Mouse (Mus musculus): ENCODE measurements around the gene Ano5. TPM values are rescaled to one million over a fixed set of nuclear protein-coding genes. Genes with fewer than 3 reads are reported as not detected.
A peak's percentile ranks its signal among the peaks of the same experiment; 100 is the strongest.

Gene Ano5
- polyA plus RNA-seq, 2 experiments: 1.4 to 1.5 TPM

DNA sequence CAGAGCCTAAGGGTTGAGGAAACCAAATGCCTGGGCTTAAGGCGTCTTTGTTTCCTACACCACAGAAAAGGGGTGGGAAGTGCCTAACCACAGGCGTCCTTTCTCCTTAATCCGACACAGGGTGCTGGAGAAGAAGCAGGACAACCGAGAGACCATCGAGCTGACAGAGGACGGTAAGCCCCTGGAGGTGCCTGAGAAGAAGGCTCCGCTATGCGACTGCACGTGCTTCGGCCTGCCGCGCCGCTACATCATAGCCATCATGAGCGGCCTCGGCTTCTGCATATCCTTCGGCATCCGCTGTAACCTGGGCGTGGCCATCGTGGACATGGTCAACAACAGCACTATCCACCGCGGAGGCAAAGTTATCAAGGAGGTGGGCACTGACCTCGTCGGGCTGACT lies 114.3 kb downstream of the Ano5 start:
- H3K9me3 ChIP-seq (ENCODE audit: control insufficient read depth, low read length): no peaks in the 10 kb centered on the region
- H3K27me3 ChIP-seq (ENCODE audit: control insufficient read depth, insufficient read depth, low read length): peaks cover 62% of the 10 kb centered on the region
- H3K36me3 ChIP-seq (ENCODE audit: control insufficient read depth, insufficient read depth, low read length): no peaks in the 10 kb centered on the region
- WGBS: 2% methylated on average over 23 of the region's 23 CpGs
- no peak overlapping the region for H3K9ac ChIP-seq (ENCODE audit: low read depth, low read length, severe bottlenecking)
- ATAC-seq (ENCODE audit: low FRiP score, low read depth): no peak
- H3K4me3 ChIP-seq (replicated peaks; ENCODE audit: low read length): no peak overlapping the region
- H3K27ac ChIP-seq (replicated peaks; ENCODE audit: low read depth, low read length): no peak overlapping the region
- TF ChIP-seq POLR2A (IDR thresholded peaks at IDR 0.05; ENCODE audit: borderline replicate concordance, extremely low read depth, insufficient read depth, insufficient read length): no peak
- no peak overlapping the region for H3K4me2 ChIP-seq (replicated peaks; ENCODE audit: low read depth, low read length, severe bottlenecking)
- DNase-seq (ENCODE audit: low spot score): no peak
- 0 out of 2 replicates have a peak, but pooled peaks cover 7% of the 10 kb centered on the region for H3K4me1 ChIP-seq (ENCODE audit: control insufficient read depth, insufficient read depth, low read length)

DNA sequence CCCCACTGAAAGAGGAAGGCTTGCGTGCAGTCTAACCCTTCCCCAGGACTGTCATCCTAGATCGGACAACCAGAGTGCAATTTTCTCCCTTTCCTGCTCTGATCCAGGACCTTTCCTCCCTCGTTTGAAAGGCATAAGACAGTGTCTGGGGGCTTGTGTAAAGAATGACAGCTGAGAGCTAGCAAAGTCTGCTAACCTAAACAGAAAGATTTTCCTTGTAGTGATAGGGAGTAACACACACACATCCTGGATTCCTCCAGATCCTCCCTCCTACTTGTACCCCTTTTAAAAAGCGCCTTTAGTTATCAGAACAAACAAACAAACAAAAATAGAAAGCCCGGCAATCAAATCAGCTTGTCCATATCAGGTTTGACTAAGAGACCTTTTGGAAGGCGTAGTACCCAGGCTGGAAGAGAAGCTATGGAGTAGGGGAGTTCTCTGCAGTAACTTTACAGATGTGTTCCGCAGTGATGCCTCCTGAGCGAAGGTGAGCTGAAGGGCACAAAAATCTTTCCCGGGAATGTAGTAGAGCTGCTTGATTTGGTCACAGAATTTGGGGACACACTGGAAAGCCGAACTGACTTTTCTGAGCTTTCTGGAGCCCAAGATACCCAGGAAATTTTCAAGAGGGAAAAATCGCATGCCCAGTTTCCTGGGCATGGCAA lies 114.9 kb downstream of the Ano5 start:
- Histone ChIP-seq H3K9ac (ENCODE audit: low read depth, low read length, severe bottlenecking) (no peak overlapping the region), H3K4me2 (replicated peaks; ENCODE audit: low read depth, low read length, severe bottlenecking) (no peak overlapping the region), H3K27ac (replicated peaks; ENCODE audit: low read depth, low read length) (no peak overlapping the region), H3K4me3 (replicated peaks; ENCODE audit: low read length) (no peak overlapping the region), H3K4me1 (ENCODE audit: control insufficient read depth, insufficient read depth, low read length) (0 out of 2 replicates have a peak, but pooled peaks cover 7% of the 10 kb centered on the region), H3K36me3 (ENCODE audit: control insufficient read depth, insufficient read depth, low read length) (no peaks in the 10 kb centered on the region), H3K27me3 (ENCODE audit: control insufficient read depth, insufficient read depth, low read length) (peaks cover 64% of the 10 kb centered on the region), H3K9me3 (ENCODE audit: control insufficient read depth, low read length) (no peaks in the 10 kb centered on the region)
- no peak for DNase-seq (ENCODE audit: low spot score)
- WGBS: 6% methylated on average over 11 of the region's 11 CpGs
- ATAC-seq (ENCODE audit: low FRiP score, low read depth): no peak
- TF ChIP-seq POLR2A (IDR thresholded peaks at IDR 0.05; ENCODE audit: borderline replicate concordance, extremely low read depth, insufficient read depth, insufficient read length): no peak

DNA sequence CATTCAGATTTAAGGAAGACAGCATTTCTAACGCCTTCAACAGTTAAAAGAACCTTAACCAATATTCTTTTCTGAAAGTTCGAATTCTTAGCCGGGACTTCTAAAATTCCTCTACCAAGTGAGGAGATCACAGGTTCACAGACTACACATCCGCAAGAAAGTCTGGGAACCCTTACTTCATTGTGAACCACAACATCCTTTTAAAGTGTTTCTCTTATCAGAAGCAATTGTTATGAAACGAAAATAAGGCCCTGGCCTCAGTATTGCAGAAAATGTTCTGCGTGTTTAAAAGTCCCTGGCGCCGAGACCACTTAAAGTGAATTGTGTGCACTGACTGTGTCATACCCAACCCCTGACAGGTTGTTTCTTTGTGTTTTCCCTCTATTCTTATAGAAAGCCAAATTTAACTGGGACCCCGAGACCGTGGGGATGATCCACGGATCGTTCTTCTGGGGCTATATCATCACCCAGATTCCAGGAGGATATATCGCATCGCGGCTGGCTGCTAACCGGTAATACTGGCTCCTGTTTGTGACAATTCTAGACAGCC lies 115.7 kb downstream of the Ano5 start:
- no peak overlapping the region for H3K4me3 ChIP-seq (replicated peaks; ENCODE audit: low read length)
- no peak overlapping the region for H3K9ac ChIP-seq (ENCODE audit: low read depth, low read length, severe bottlenecking)
- 7% methylated on average over 16 of the region's 16 CpGs for WGBS
- ATAC-seq (ENCODE audit: low FRiP score, low read depth) (no peak), DNase-seq (ENCODE audit: low spot score) (no peak)
- peaks cover 62% of the 10 kb centered on the region for H3K27me3 ChIP-seq (ENCODE audit: control insufficient read depth, insufficient read depth, low read length)
- no peak overlapping the region for H3K27ac ChIP-seq (replicated peaks; ENCODE audit: low read depth, low read length)
- H3K4me2 ChIP-seq (replicated peaks; ENCODE audit: low read depth, low read length, severe bottlenecking): 0 out of 2 replicates have a peak overlapping the region, but pooled peaks have one; percentile 23
- no peaks in the 10 kb centered on the region for H3K36me3 ChIP-seq (ENCODE audit: control insufficient read depth, insufficient read depth, low read length)
- TF ChIP-seq POLR2A (IDR thresholded peaks at IDR 0.05; ENCODE audit: borderline replicate concordance, extremely low read depth, insufficient read depth, insufficient read length): no peak
- no peaks in the 10 kb centered on the region for H3K9me3 ChIP-seq (ENCODE audit: control insufficient read depth, low read length)
- H3K4me1 ChIP-seq (ENCODE audit: control insufficient read depth, insufficient read depth, low read length): 0 out of 2 replicates have a peak, but pooled peaks cover 7% of the 10 kb centered on the region

DNA sequence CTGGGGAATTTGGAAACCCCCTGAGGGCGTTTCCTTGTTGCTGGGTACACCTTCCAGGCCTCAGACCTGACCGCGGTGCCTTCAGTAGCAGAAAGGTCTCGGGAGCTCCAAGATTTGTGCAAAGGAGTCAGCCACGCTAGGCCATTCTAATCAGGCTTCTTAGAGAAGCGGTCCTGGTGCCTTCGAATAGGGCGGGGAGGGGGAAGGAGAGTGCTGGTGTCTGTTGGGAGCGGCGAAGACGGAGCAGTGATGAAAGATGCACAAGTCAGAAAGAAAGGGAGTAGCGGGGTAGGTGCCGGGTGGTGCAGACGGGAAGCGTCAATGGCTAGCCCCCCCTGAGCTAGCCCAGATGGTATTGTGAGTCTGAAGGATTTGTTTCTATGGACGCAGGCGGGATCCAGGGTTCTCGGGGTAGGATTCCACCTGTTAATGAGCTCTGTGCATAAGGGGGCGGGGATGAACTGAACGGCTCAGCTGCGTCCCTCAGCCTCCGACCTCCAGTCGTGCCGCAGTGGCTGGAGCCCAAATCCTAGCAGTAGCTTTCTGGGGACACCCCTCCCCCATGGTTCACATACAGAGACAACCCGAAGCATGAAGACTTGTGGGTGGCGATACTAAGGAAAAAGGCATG lies 116.3 kb downstream of the Ano5 start:
- no peaks in the 10 kb centered on the region for H3K9me3 ChIP-seq (ENCODE audit: control insufficient read depth, low read length)
- DNase-seq (ENCODE audit: low spot score): no peak
- H3K36me3 ChIP-seq (ENCODE audit: control insufficient read depth, insufficient read depth, low read length): no peaks in the 10 kb centered on the region
- H3K9ac ChIP-seq (ENCODE audit: low read depth, low read length, severe bottlenecking): no peak overlapping the region
- no peak for TF ChIP-seq POLR2A (IDR thresholded peaks at IDR 0.05; ENCODE audit: borderline replicate concordance, extremely low read depth, insufficient read depth, insufficient read length)
- H3K27ac ChIP-seq (replicated peaks; ENCODE audit: low read depth, low read length): no peak overlapping the region
- peaks cover 56% of the 10 kb centered on the region for H3K27me3 ChIP-seq (ENCODE audit: control insufficient read depth, insufficient read depth, low read length)
- no peak overlapping the region for H3K4me3 ChIP-seq (replicated peaks; ENCODE audit: low read length)
- peak; percentile 34; the same call in 1 of the 2 replicates for ATAC-seq (ENCODE audit: low FRiP score, low read depth)
- peak overlapping the region; percentile 23; the same call in 1 of the 2 replicates for H3K4me2 ChIP-seq (replicated peaks; ENCODE audit: low read depth, low read length, severe bottlenecking)
- 0 out of 2 replicates have a peak, but pooled peaks cover 7% of the 10 kb centered on the region for H3K4me1 ChIP-seq (ENCODE audit: control insufficient read depth, insufficient read depth, low read length)
- 2% methylated on average over 26 of the region's 26 CpGs for WGBS

DNA sequence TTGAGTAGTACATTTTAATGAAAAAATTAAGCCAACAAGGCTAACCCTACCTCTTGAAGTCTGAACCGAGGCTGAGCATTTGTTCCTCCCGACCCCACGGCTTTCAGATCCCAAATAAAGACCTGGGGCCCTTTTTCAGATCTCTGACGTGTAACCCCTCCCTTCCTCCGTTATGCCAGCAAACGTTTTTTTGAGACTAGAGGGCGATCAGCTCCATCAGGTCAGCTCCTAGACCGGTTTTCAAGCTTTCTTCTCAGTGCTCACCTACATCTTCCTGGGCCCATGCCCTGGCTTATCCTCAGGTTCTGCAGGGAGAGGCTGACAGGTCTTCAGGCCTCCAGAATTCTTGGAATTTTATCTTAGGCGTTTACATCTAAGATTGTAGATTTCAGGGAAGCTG lies 116.8 kb downstream of the Ano5 start:
- DNase-seq (ENCODE audit: low spot score) (no peak), ATAC-seq (ENCODE audit: low FRiP score, low read depth) (no peak)
- WGBS: 3% methylated on average over 9 of the region's 9 CpGs
- Histone ChIP-seq H3K9ac (ENCODE audit: low read depth, low read length, severe bottlenecking) (no peak overlapping the region), H3K9me3 (ENCODE audit: control insufficient read depth, low read length) (no peaks in the 10 kb centered on the region), H3K27ac (replicated peaks; ENCODE audit: low read depth, low read length) (no peak overlapping the region), H3K36me3 (ENCODE audit: control insufficient read depth, insufficient read depth, low read length) (no peaks in the 10 kb centered on the region), H3K27me3 (ENCODE audit: control insufficient read depth, insufficient read depth, low read length) (peaks cover 55% of the 10 kb centered on the region), H3K4me1 (ENCODE audit: control insufficient read depth, insufficient read depth, low read length) (0 out of 2 replicates have a peak, but pooled peaks cover 7% of the 10 kb centered on the region), H3K4me3 (replicated peaks; ENCODE audit: low read length) (no peak overlapping the region), H3K4me2 (replicated peaks; ENCODE audit: low read depth, low read length, severe bottlenecking) (no peak overlapping the region; the same call in 1 of the 2 replicates)
- no peak for TF ChIP-seq POLR2A (IDR thresholded peaks at IDR 0.05; ENCODE audit: borderline replicate concordance, extremely low read depth, insufficient read depth, insufficient read length)

Measured in limb, embryonic 14.5 days (tissue).